Mouse (Mus musculus): ENCODE results near the gene Cnpy2.

GRCm38 (mm10) chr10:128315578-128315977, 6.7 kb upstream of the Cnpy2 start:
- TF ChIP-seq GATA1 (IDR thresholded peaks at IDR 0.05; ENCODE audit: borderline replicate concordance, low read length) (no peak), TAL1 (conservative IDR thresholded peaks at IDR 0.05; ENCODE audit: low read depth, low read length) (no peak), CTCF (IDR thresholded peaks at IDR 0.05; ENCODE audit: low read depth, low read length) (no peak), GATA2 (IDR thresholded peaks at IDR 0.05; ENCODE audit: borderline replicate concordance, low read depth, low read length) (no peak), POLR2AphosphoS5 (IDR thresholded peaks at IDR 0.05; ENCODE audit: insufficient replicate concordance, low read depth, low read length) (no peak)

Measured in G1E (cell line).